Mouse (Mus musculus) heart, embryonic 15.5 days (tissue): Measurements from ENCODE around the gene Mrpl53. TPM values are rescaled to one million over a fixed set of nuclear protein-coding genes. Genes with fewer than 3 reads are reported as not detected.

Experiments
- ATAC-seq: fragments of 200-750 bp; cut with Nextera tagmentation; replicated peaks from 2 replicates; pipeline ENCODE4 v1.8.0; 2017; ENCODE audit warnings: low read depth, moderate TSS enrichment; ENCODE audit not compliant: insufficient number of reproducible peaks, insufficient read depth, low FRiP score
- H3K27ac ChIP-seq: fragments of 300-500 bp; sonication (generic); 2 replicates; pipeline ENCODE4 v1.5.1; 2015; ENCODE audit warnings: mild to moderate bottlenecking, inconsistent platforms
- H3K27me3 ChIP-seq: fragments of 300-500 bp; sonication (generic); 2 replicates; pipeline ENCODE4 v1.6.1; 2015; ENCODE audit warnings: inconsistent platforms
- H3K36me3 ChIP-seq: fragments of 300-500 bp; sonication (generic); 2 replicates; pipeline ENCODE4 v1.6.1; 2015; ENCODE audit warnings: mild to moderate bottlenecking, inconsistent platforms
- H3K4me1 ChIP-seq: fragments of 300-500 bp; sonication (generic); replicated peaks from 2 replicates; pipeline ENCODE4 v1.6.1; 2015; ENCODE audit warnings: inconsistent platforms
- H3K4me2 ChIP-seq: fragments of 300-500 bp; sonication (generic); 2 replicates; pipeline ENCODE4 v1.6.1; 2015; ENCODE audit warnings: inconsistent platforms, mild to moderate bottlenecking, moderate library complexity
- H3K4me3 ChIP-seq: fragments of 300-500 bp; sonication (generic); 2 replicates; pipeline ENCODE4 v1.5.1; 2015; ENCODE audit warnings: mild to moderate bottlenecking, inconsistent platforms
- H3K9ac ChIP-seq: fragments of 300-500 bp; sonication (generic); 2 replicates; pipeline ENCODE4 v1.6.1; 2015; ENCODE audit warnings: mild to moderate bottlenecking, inconsistent platforms
- H3K9me3 ChIP-seq: fragments of 300-500 bp; sonication (generic); replicated peaks from 2 replicates; pipeline ENCODE4 v1.6.1; 2016; ENCODE audit warnings: inconsistent platforms
- WGBS: fragments of 180-500 bp; shearing (Covaris S2); methylation state at CpG from one replicate; pipeline ENCODE4 v1.1.7; 2015; ENCODE audit warnings: mixed read lengths; 5-methylcytosine and 5-hydroxymethylcytosine counted together
- polyA plus RNA-seq: library from polyadenylated mRNA; unstranded; fragments of >200 nt; fragmentation: Nextera tagmentation; extraction: Ambion mirVana; gene quantifications from 2 replicates; pipeline ENCODE4 v1.2.1, GENCODE M21; 2015

Mrpl53 gene
- polyA plus RNA-seq, 1 experiment from 2014 or later = 164 TPM

GRCm38 (mm10) chr6:83138056-83138455 is 29.2 kb downstream of the Mrpl53 start:
- Histone ChIP-seq H3K4me3 (peak overlapping the region; percentile 68), H3K27ac (peak overlapping the region; percentile 100), H3K4me2 (peak overlapping the region; percentile 88), H3K36me3 (no peaks in the 10 kb centered on the region), H3K4me1 (peaks cover 52% of the 10 kb centered on the region), H3K9me3 (no peaks in the 10 kb centered on the region), H3K27me3 (no peaks in the 10 kb centered on the region), H3K9ac (peak overlapping the region; percentile 83)
- WGBS = 3% methylated on average over 11 of the region's 11 CpGs
- no peak for ATAC-seq

- no peaks in the 10 kb centered on the region for H3K36me3 ChIP-seq
- H3K27me3 ChIP-seq = no peaks in the 10 kb centered on the region
- ATAC-seq = no peak
- no peak overlapping the region for H3K4me2 ChIP-seq
- H3K4me3 ChIP-seq = no peak overlapping the region
- no peak overlapping the region for H3K27ac ChIP-seq
- 91% methylated on average over 8 of the region's 8 CpGs for WGBS
- H3K4me1 ChIP-seq = peaks cover 53% of the 10 kb centered on the region
- no peaks in the 10 kb centered on the region for H3K9me3 ChIP-seq
- H3K9ac ChIP-seq = no peak overlapping the region
Observed at GRCm38 (mm10) chr6:83140044-83140443, 31.2 kb downstream of the Mrpl53 start.

GRCm38 (mm10) chr6:83141636-83142035 is 32.8 kb downstream of the Mrpl53 start:
- Histone ChIP-seq H3K9ac (peak overlapping the region; percentile 66), H3K36me3 (peaks cover 3% of the 10 kb centered on the region; the same call in 1 of the 2 replicates), H3K9me3 (no peaks in the 10 kb centered on the region), H3K4me2 (peak overlapping the region; percentile 82), H3K27ac (peak overlapping the region; percentile 67), H3K4me3 (peak overlapping the region; percentile 46), H3K27me3 (no peaks in the 10 kb centered on the region), H3K4me1 (peaks cover 39% of the 10 kb centered on the region)
- 35% methylated on average over 4 of the region's 4 CpGs for WGBS
- no peak for ATAC-seq

- Histone ChIP-seq H3K4me1 (peaks cover 36% of the 10 kb centered on the region), H3K27ac (peak overlapping the region; percentile 67), H3K36me3 (peaks cover 10% of the 10 kb centered on the region; the same call in 1 of the 2 replicates), H3K9me3 (no peaks in the 10 kb centered on the region), H3K9ac (peak overlapping the region; percentile 66), H3K4me3 (peak overlapping the region; percentile 46), H3K4me2 (peak overlapping the region; percentile 82), H3K27me3 (no peaks in the 10 kb centered on the region)
- WGBS = 5% methylated on average over 41 of the region's 41 CpGs
- ATAC-seq = no peak
Observed at GRCm38 (mm10) chr6:83142211-83142731, 33.4 kb downstream of the Mrpl53 start.

- Histone ChIP-seq H3K4me2 (peak overlapping the region; percentile 82), H3K9me3 (no peaks in the 10 kb centered on the region), H3K27me3 (no peaks in the 10 kb centered on the region), H3K27ac (no peak overlapping the region; the same call in 1 of the 2 replicates), H3K4me1 (peaks cover 33% of the 10 kb centered on the region), H3K4me3 (peak overlapping the region; percentile 46), H3K9ac (no peak overlapping the region), H3K36me3 (peaks cover 16% of the 10 kb centered on the region; the same call in 1 of the 2 replicates)
- ATAC-seq = no peak
- WGBS = 53% methylated on average over 11 of the region's 11 CpGs
Observed at GRCm38 (mm10) chr6:83142886-83143285, 34.0 kb downstream of the Mrpl53 start.

- H3K27ac ChIP-seq = peak overlapping the region; percentile 56; the same call in 1 of the 2 replicates
Observed at GRCm38 (mm10) chr6:83145209-83145608, 36.4 kb downstream of the Mrpl53 start.

GRCm38 (mm10) chr6:83145805-83146204 is 37.0 kb downstream of the Mrpl53 start:
- no peaks in the 10 kb centered on the region for H3K27me3 ChIP-seq
- no peak for ATAC-seq
- H3K27ac ChIP-seq = peak overlapping the region; percentile 56
- H3K36me3 ChIP-seq = peaks cover 36% of the 10 kb centered on the region
- WGBS = 60% methylated on average over 9 of the region's 9 CpGs
- H3K4me3 ChIP-seq = no peak overlapping the region
- H3K9ac ChIP-seq = no peak overlapping the region
- no peaks in the 10 kb centered on the region for H3K9me3 ChIP-seq
- H3K4me1 ChIP-seq = peaks cover 19% of the 10 kb centered on the region
- H3K4me2 ChIP-seq = no peak overlapping the region

More at GRCm38 (mm10) chr6:83145209-83145608, 36.4 kb downstream of the Mrpl53 start:
- 64% methylated on average over 2 of the region's 2 CpGs for WGBS
- Histone ChIP-seq H3K4me1 (peaks cover 19% of the 10 kb centered on the region), H3K36me3 (peaks cover 36% of the 10 kb centered on the region), H3K9ac (no peak overlapping the region), H3K4me2 (no peak overlapping the region), H3K4me3 (no peak overlapping the region), H3K9me3 (no peaks in the 10 kb centered on the region), H3K27me3 (no peaks in the 10 kb centered on the region)
- no peak for ATAC-seq

GRCm38 (mm10) chr6:83147280-83147679 is 38.4 kb downstream of the Mrpl53 start:
- Histone ChIP-seq H3K27ac (no peak overlapping the region), H3K36me3 (peaks cover 36% of the 10 kb centered on the region), H3K9ac (no peak overlapping the region), H3K9me3 (no peaks in the 10 kb centered on the region), H3K27me3 (no peaks in the 10 kb centered on the region), H3K4me1 (peaks cover 8% of the 10 kb centered on the region), H3K4me2 (no peak overlapping the region), H3K4me3 (no peak overlapping the region)
- WGBS = 52% methylated on average over 7 of the region's 7 CpGs
- ATAC-seq = no peak

- peaks cover 8% of the 10 kb centered on the region; the same call in 1 of the 2 replicates for H3K27me3 ChIP-seq
Observed at GRCm38 (mm10) chr6:83151721-83152120, 42.9 kb downstream of the Mrpl53 start.

GRCm38 (mm10) chr6:83153038-83153437 is 44.2 kb downstream of the Mrpl53 start:
- Histone ChIP-seq H3K9ac (no peak overlapping the region), H3K36me3 (peaks cover 19% of the 10 kb centered on the region), H3K4me2 (no peak overlapping the region), H3K4me3 (no peak overlapping the region), H3K27ac (no peak overlapping the region), H3K9me3 (no peaks in the 10 kb centered on the region), H3K27me3 (peaks cover 8% of the 10 kb centered on the region; the same call in 1 of the 2 replicates), H3K4me1 (peaks cover 11% of the 10 kb centered on the region)
- 80% methylated on average over 12 of the region's 12 CpGs for WGBS
- ATAC-seq = no peak

More at GRCm38 (mm10) chr6:83151721-83152120, 42.9 kb downstream of the Mrpl53 start:
- 28% methylated on average over 8 of the region's 8 CpGs for WGBS
- peaks cover 32% of the 10 kb centered on the region for H3K36me3 ChIP-seq
- H3K27ac ChIP-seq = no peak overlapping the region
- no peak overlapping the region for H3K4me3 ChIP-seq
- no peak overlapping the region for H3K4me2 ChIP-seq
- H3K9me3 ChIP-seq = no peaks in the 10 kb centered on the region
- ATAC-seq = no peak
- peaks cover 11% of the 10 kb centered on the region for H3K4me1 ChIP-seq
- no peak overlapping the region for H3K9ac ChIP-seq

- WGBS = 62% methylated on average over 5 of the region's 5 CpGs
- ATAC-seq = no peak
- no peak overlapping the region for H3K9ac ChIP-seq
- H3K4me2 ChIP-seq = no peak overlapping the region
- no peaks in the 10 kb centered on the region for H3K9me3 ChIP-seq
- peaks cover 16% of the 10 kb centered on the region for H3K36me3 ChIP-seq
- H3K27me3 ChIP-seq = peaks cover 8% of the 10 kb centered on the region; the same call in 1 of the 2 replicates
- H3K4me1 ChIP-seq = peaks cover 11% of the 10 kb centered on the region
- no peak overlapping the region for H3K4me3 ChIP-seq
- no peak overlapping the region for H3K27ac ChIP-seq
Observed at GRCm38 (mm10) chr6:83153485-83153884, 44.6 kb downstream of the Mrpl53 start.
